36 mouse cellular contexts compared by ENCODE assay signal in genomic region chr8:12576739-12577138, GRCm38 (mm10). TPM values are rescaled to one million over a fixed set of nuclear protein-coding genes. Genes with fewer than 3 reads are reported as not detected.
DNase-seq lines count a peak whose midpoint lies in the region; ATAC-seq and TF ChIP-seq lines count a peak whose summit lies in the region.
"Had no signal": no experiment of that assay in that cellular context is flagged by ENCODE, and none has a peak within 500 bp of the region (broad histone marks: within the 10 kb centered on the region; RNA-seq: fewer than 3 reads in every experiment).

No protein-coding gene starts in this region.

- peaks cover 73% of the 10 kb centered on the region for H3K27me3 ChIP-seq in CH12.LX (replicated peaks)
- no peaks in the 10 kb centered on the region for H3K27me3 ChIP-seq in kidney, postnatal 0 days (ENCODE audit: insufficient read depth, low read length)
- H3K27me3 ChIP-seq: hindbrain, embryonic 12.5 days; intestine, embryonic 15.5 days had no signal

- intact Hi-C loops in heart, postnatal 36 days (cut with DNase I): no loop called here

- no peaks in the 10 kb centered on the region for H3K9me3 ChIP-seq in CH12.LX (replicated peaks; ENCODE audit: low read length)
- no peaks in the 10 kb centered on the region for H3K9me3 ChIP-seq in kidney, postnatal 0 days (replicated peaks; ENCODE audit: low read length)
- H3K9me3 ChIP-seq: forebrain, embryonic 13.5 days; heart, embryonic 10.5 days; heart, embryonic 15.5 days; hindbrain, embryonic 12.5 days; intestine, embryonic 15.5 days had no signal

- TF ChIP-seq CTCF in CH12.LX (conservative IDR thresholded peaks at IDR 0.05 in 1 of 2, IDR thresholded peaks at IDR 0.05 in 1 of 2; ENCODE audit: low read depth in 2 of 2, low read length in 2 of 2): no peak
- TF ChIP-seq CTCF in kidney, postnatal 0 days (IDR thresholded peaks at IDR 0.05; ENCODE audit: low read depth): no peak

- H3K4me3 ChIP-seq in CH12.LX (replicated peaks in 1 of 3; ENCODE audit: low read depth in 2 of 3, low read length in 2 of 3, poor library complexity in 1 of 3): no peak overlapping the region
- H3K4me3 ChIP-seq in kidney, postnatal 0 days (replicated peaks; ENCODE audit: low read depth, low read length): no peak overlapping the region
- H3K4me3 ChIP-seq: forebrain, embryonic 13.5 days; heart, embryonic 10.5 days; heart, embryonic 15.5 days; hindbrain, embryonic 12.5 days; intestine, embryonic 15.5 days had no signal

- H3K27ac ChIP-seq in CH12.LX (ENCODE audit: insufficient read depth, low read depth): no peak overlapping the region
- no peak overlapping the region for H3K27ac ChIP-seq in kidney, postnatal 0 days
- H3K27ac ChIP-seq: forebrain, embryonic 13.5 days; heart, embryonic 10.5 days; heart, embryonic 15.5 days; hindbrain, embryonic 12.5 days; hindbrain, postnatal 0 days; intestine, embryonic 15.5 days; liver, embryonic 14.5 days had no signal

- TF ChIP-seq EP300 in CH12.LX (IDR thresholded peaks at IDR 0.05; ENCODE audit: low read length): no peak

- peak; percentile 55 for DNase-seq in heart, adult 11 months
- DNase-seq in heart, postnatal 36 days: no peak
- DNase-seq in CH12.LX (ENCODE audit: extremely low read depth): no peak
- DNase-seq in kidney, postnatal 0 days (ENCODE audit: low spot score): peak; percentile 27
- peak; percentile 55 for DNase-seq in retina, embryonic 14.5 days (ENCODE audit: low spot score)
- DNase-seq in spleen, adult 12 weeks (ENCODE audit: low spot score): no peak
- DNase-seq in ovary, postnatal 14 days (ENCODE audit: low spot score): no peak
- DNase-seq: adrenal gland, postnatal 25 days; cerebellum, adult 11-12 months; cerebellum, postnatal 14 days; gastrocnemius, postnatal 14 days; layer of hippocampus, adult 9-11 months; liver; lung, adult 2 months; lung, postnatal 10 days; right cerebral cortex, postnatal 25 days; spleen, adult 18-20 months; thymus, postnatal 14 days had no signal

- in situ Hi-C loops in CH12.LX (cut with MboI; ENCODE audit: low pct_ligation_motif_present, low pct_unique_long_range_greater_than_20kb, low sequenced_read_pairs): no loop called here

- no peak overlapping the region for H3K9ac ChIP-seq in CH12.LX (ENCODE audit: insufficient read depth, low read depth)
- H3K9ac ChIP-seq in kidney, postnatal 0 days (ENCODE audit: low read depth, low read length): no peak overlapping the region
- H3K9ac ChIP-seq: forebrain, embryonic 13.5 days; heart, embryonic 15.5 days; hindbrain, embryonic 12.5 days; intestine, embryonic 15.5 days; liver, embryonic 14.5 days had no signal

- H3K4me2 ChIP-seq in CH12.LX (ENCODE audit: insufficient read depth, low read depth, poor library complexity, severe bottlenecking): peak overlapping the region; percentile 38; the same call in 1 of the 2 replicates
- H3K4me2 ChIP-seq in kidney, postnatal 0 days (ENCODE audit: low read length): no peak overlapping the region
- H3K4me2 ChIP-seq: forebrain, embryonic 13.5 days; heart, embryonic 15.5 days; hindbrain, embryonic 12.5 days; intestine, embryonic 15.5 days had no signal

- no peaks in the 10 kb centered on the region for H3K79me2 ChIP-seq in CH12.LX (replicated peaks; ENCODE audit: control insufficient read depth, extremely low read depth, insufficient read depth, poor library complexity, severe bottlenecking)

- no peak for TF ChIP-seq POLR2A in CH12.LX (IDR thresholded peaks at IDR 0.05; ENCODE audit: low read depth, low read length)

- H3K4me1 ChIP-seq in CH12.LX (ENCODE audit: control insufficient read depth in 1 of 2, insufficient read depth in 2 of 2): peaks cover 2 to 12% of the 10 kb centered on the region in 2 experiments; a peak in 3 of 4 replicates
- H3K4me1 ChIP-seq in kidney, postnatal 0 days (replicated peaks; ENCODE audit: insufficient read depth, low read length): no peaks in the 10 kb centered on the region
- H3K4me1 ChIP-seq: heart, embryonic 10.5 days; heart, embryonic 15.5 days; intestine, embryonic 15.5 days had no signal

- ATAC-seq in kidney, postnatal 0 days (replicated peaks; ENCODE audit: low FRiP score, low read depth): 0 out of 2 replicates have a peak, but pooled peaks have one; percentile 33
- ATAC-seq: forebrain, embryonic 13.5 days; hindbrain, postnatal 0 days; intestine, embryonic 15.5 days; midbrain, embryonic 16.5 days had no signal

- dilution Hi-C loops in CH12.LX (cut with MboI; ENCODE audit: extremely low pct_ligation_motif_present, extremely low pct_unique_long_range_greater_than_20kb, low sequenced_read_pairs): no loop called here

- no peaks in the 10 kb centered on the region for H3K36me3 ChIP-seq in CH12.LX (replicated peaks in 1 of 2; ENCODE audit: control insufficient read depth in 1 of 2, insufficient read depth in 1 of 2, low read length in 1 of 2)
- H3K36me3 ChIP-seq in kidney, postnatal 0 days (ENCODE audit: insufficient read depth, low read length): no peaks in the 10 kb centered on the region
- H3K36me3 ChIP-seq: heart, embryonic 10.5 days; heart, embryonic 15.5 days; hindbrain, embryonic 12.5 days; intestine, embryonic 15.5 days had no signal

- no peak for TF ChIP-seq RAD21 in CH12.LX (IDR thresholded peaks at IDR 0.05; ENCODE audit: low read depth, low read length)

- WGBS in kidney, postnatal 0 days: 39% methylated on average over 6 of the region's 6 CpGs

TF ChIP-seq in CH12.LX, 34 proteins besides CTCF, POLR2A, EP300 and RAD21:
- TF ChIP-seq CHD1 (IDR thresholded peaks at IDR 0.05; ENCODE audit: low read depth, low read length): no peak
- TF ChIP-seq ZNF384 (IDR thresholded peaks at IDR 0.05; ENCODE audit: low read depth, low read length): no peak
- TF ChIP-seq USF1 (IDR thresholded peaks at IDR 0.05; ENCODE audit: low read depth, low read length): no peak
- TF ChIP-seq MAZ (IDR thresholded peaks at IDR 0.05; ENCODE audit: low read depth, low read length): no peak
- no peak for TF ChIP-seq TBP (conservative IDR thresholded peaks at IDR 0.05; ENCODE audit: low read depth, low read length)
- no peak for TF ChIP-seq PAX5 (IDR thresholded peaks at IDR 0.05; ENCODE audit: low read length)
- TF ChIP-seq TCF12 (IDR thresholded peaks at IDR 0.05; ENCODE audit: low read depth, low read length): no peak
- no peak for TF ChIP-seq IRF4 (IDR thresholded peaks at IDR 0.05; ENCODE audit: low read depth, low read length)
TF ChIP-seq in CH12.LX: peak in this region for 0.

RNA-seq across cellular contexts. Expression of gene Spaca7, which starts 3.9 kb away (rescaled TPM):
- total RNA-seq in heart, postnatal 36 days (2021): not detected
- total RNA-seq in CH12.LX (2012; rRNA removed): not detected in 2 replicates
- not detected in 2 replicates for total RNA-seq in CH12.LX (2014; rRNA removed)
- not detected in 2 replicates for polyA plus RNA-seq in CH12.LX (2012; ENCODE audit: insufficient read length, low read depth)
- polyA plus RNA-seq in kidney, postnatal 0 days (2015; fragmentation: Nextera tagmentation; extraction: Ambion mirVana): 0.91 and 1.8 TPM in 2 replicates
- total RNA-seq: adrenal gland, adult 18-20 months; adrenal gland, postnatal 25 days; gastrocnemius, postnatal 14 days; granulocyte monocyte progenitor cell, adult 5-6 weeks; heart, postnatal 25 days; hindbrain, postnatal 0 days; left cerebral cortex, adult 18-20 months; left cerebral cortex, postnatal 14 days had no signal
- polyA plus RNA-seq: cortical plate, adult 2 months; embryonic facial prominence, embryonic 11.5 days; forebrain, embryonic 13.5 days; heart, embryonic 10.5 days; heart, embryonic 15.5 days; hindbrain, embryonic 12.5 days; hindbrain, postnatal 0 days; intestine, embryonic 15.5 days; limb, embryonic 11.5 days; liver, embryonic 14.5 days; lung, adult 2 months; midbrain, embryonic 16.5 days; neural tube, embryonic 11.5 days; stomach, embryonic 16.5 days had no signal

Comparison
In these comparisons a context has a peak if more than half of its experiments do, and no peak if none do; other contexts are left out.
1. DNase-seq: peak in heart, adult 11 months (single experiment), kidney, postnatal 0 days (single experiment) and retina, embryonic 14.5 days (single experiment); none in heart, postnatal 36 days (0 of 2), CH12.LX (single experiment), spleen, adult 12 weeks (single experiment) and ovary, postnatal 14 days (single experiment).